In genomic region chr3:116030152-116030788, GRCm38 (mm10) we compare ENCODE assay signal across 17 mouse cellular contexts. TPM values are rescaled to one million over a fixed set of nuclear protein-coding genes. Genes with fewer than 3 reads are reported as not detected.
A peak's percentile ranks its signal among the peaks of the same experiment; 100 is the strongest.
DNase-seq lines count a peak whose midpoint lies in the region; ATAC-seq and TF ChIP-seq lines count a peak whose summit lies in the region.
"Had no signal": no experiment of that assay in that cellular context is flagged by ENCODE, and none has a peak within 500 bp of the region (broad histone marks: within the 10 kb centered on the region; RNA-seq: fewer than 3 reads in every experiment).

No protein-coding gene starts in this region.

- H3K9me3 ChIP-seq in forebrain, embryonic 15.5 days: no peaks in the 10 kb centered on the region
- no peaks in the 10 kb centered on the region for H3K9me3 ChIP-seq in forebrain, embryonic 11.5 days (ENCODE audit: control insufficient read depth, low read length)
- H3K9me3 ChIP-seq in kidney, postnatal 0 days (replicated peaks; ENCODE audit: low read length): no peaks in the 10 kb centered on the region
- H3K9me3 ChIP-seq: embryonic facial prominence, embryonic 15.5 days; hindbrain, embryonic 12.5 days; megakaryocyte, embryonic 14.5 days had no signal

- WGBS in forebrain, embryonic 15.5 days: 73% methylated on average over 11 of the region's 11 CpGs
- WGBS in forebrain, embryonic 11.5 days: 79% methylated on average over 11 of the region's 11 CpGs
- WGBS in kidney, postnatal 0 days: 53% methylated on average over 11 of the region's 11 CpGs

- H3K36me3 ChIP-seq in forebrain, embryonic 15.5 days: 0 out of 2 replicates have a peak, but pooled peaks cover 3% of the 10 kb centered on the region
- H3K36me3 ChIP-seq in forebrain, embryonic 11.5 days (ENCODE audit: control insufficient read depth, insufficient read depth, low read length): no peaks in the 10 kb centered on the region; the same call in 1 of the 2 replicates
- 0 out of 2 replicates have a peak, but pooled peaks cover 6% of the 10 kb centered on the region for H3K36me3 ChIP-seq in kidney, postnatal 0 days (ENCODE audit: insufficient read depth, low read length)
- H3K36me3 ChIP-seq: embryonic facial prominence, embryonic 15.5 days had no signal

- H3K9ac ChIP-seq in forebrain, embryonic 15.5 days (replicated peaks): no peak overlapping the region
- H3K9ac ChIP-seq in forebrain, embryonic 11.5 days (ENCODE audit: low read length): no peak overlapping the region
- H3K9ac ChIP-seq in kidney, postnatal 0 days (ENCODE audit: low read depth, low read length): no peak overlapping the region
- H3K9ac ChIP-seq: embryonic facial prominence, embryonic 15.5 days; hindbrain, embryonic 12.5 days had no signal

- no peak overlapping the region for H3K4me3 ChIP-seq in forebrain, embryonic 15.5 days
- no peak overlapping the region for H3K4me3 ChIP-seq in forebrain, embryonic 11.5 days (ENCODE audit: low read depth, low read length)
- H3K4me3 ChIP-seq in kidney, postnatal 0 days (replicated peaks; ENCODE audit: low read depth, low read length): no peak overlapping the region
- H3K4me3 ChIP-seq: embryonic facial prominence, embryonic 15.5 days; hindbrain, embryonic 12.5 days; megakaryocyte, embryonic 14.5 days had no signal

- no peaks in the 10 kb centered on the region for H3K27me3 ChIP-seq in forebrain, embryonic 15.5 days
- H3K27me3 ChIP-seq in forebrain, embryonic 11.5 days (ENCODE audit: control insufficient read depth, insufficient read depth, low read length): no peaks in the 10 kb centered on the region
- no peaks in the 10 kb centered on the region for H3K27me3 ChIP-seq in kidney, postnatal 0 days (ENCODE audit: insufficient read depth, low read length)
- H3K27me3 ChIP-seq: embryonic facial prominence, embryonic 15.5 days; hindbrain, embryonic 12.5 days had no signal

- H3K4me1 ChIP-seq in forebrain, embryonic 15.5 days: no peaks in the 10 kb centered on the region
- H3K4me1 ChIP-seq in forebrain, embryonic 11.5 days (replicated peaks; ENCODE audit: control insufficient read depth, insufficient read depth, low read length): no peaks in the 10 kb centered on the region
- H3K4me1 ChIP-seq in kidney, postnatal 0 days (replicated peaks; ENCODE audit: insufficient read depth, low read length): no peaks in the 10 kb centered on the region
- H3K4me1 ChIP-seq: embryonic facial prominence, embryonic 15.5 days; hindbrain, embryonic 12.5 days had no signal

- H3K27ac ChIP-seq in forebrain, embryonic 15.5 days (replicated peaks): 0 out of 2 replicates have a peak overlapping the region, but pooled peaks have one; percentile 48
- no peak overlapping the region for H3K27ac ChIP-seq in forebrain, embryonic 11.5 days (ENCODE audit: low read depth, low read length)
- H3K27ac ChIP-seq in kidney, postnatal 0 days: no peak overlapping the region
- H3K27ac ChIP-seq: embryonic facial prominence, embryonic 15.5 days; hindbrain, embryonic 12.5 days had no signal

- ATAC-seq in forebrain, embryonic 15.5 days (replicated peaks): peak; percentile 54
- ATAC-seq in forebrain, embryonic 11.5 days (replicated peaks; ENCODE audit: low FRiP score): no peak
- ATAC-seq in kidney, postnatal 0 days (replicated peaks; ENCODE audit: low FRiP score, low read depth): no peak; the same call in 1 of the 2 replicates
- ATAC-seq in granulocyte monocyte progenitor cell, adult 5-6 weeks (replicated peaks; ENCODE audit: poor library complexity, severe bottlenecking): peak; percentile 58

- DNase-seq in forebrain, embryonic 11.5 days (ENCODE audit: low spot score): no peak
- peak; percentile 18 for DNase-seq in kidney, postnatal 0 days (ENCODE audit: low spot score)
- no peak for DNase-seq in kidney, postnatal 25 days
- peak; percentile 47 for DNase-seq in 416B (ENCODE audit: low read depth)
- no peak for DNase-seq in right cerebral cortex, postnatal 4 days
- DNase-seq in layer of hippocampus, adult 18-20 months (ENCODE audit: low spot score in 2 of 2): no peak
- DNase-seq: cerebellum, adult 18-20 months; gastrocnemius, postnatal 25 days; kidney, adult 8-10 months; thymus, adult 18-20 months had no signal

- TF ChIP-seq CTCF in kidney, postnatal 0 days (IDR thresholded peaks at IDR 0.05; ENCODE audit: low read depth): no peak

- H3K4me2 ChIP-seq in forebrain, embryonic 15.5 days (replicated peaks): no peak overlapping the region
- H3K4me2 ChIP-seq in forebrain, embryonic 11.5 days (ENCODE audit: low read depth, low read length, severe bottlenecking): no peak overlapping the region
- H3K4me2 ChIP-seq in kidney, postnatal 0 days (ENCODE audit: low read length): no peak overlapping the region
- H3K4me2 ChIP-seq: embryonic facial prominence, embryonic 15.5 days; heart, embryonic 11.5 days; hindbrain, embryonic 12.5 days; liver, embryonic 11.5 days had no signal

RNA-seq across cellular contexts. Expression of gene Extl2, which starts 23.0 kb away (rescaled TPM):
- polyA plus RNA-seq in forebrain, embryonic 15.5 days (2015; fragmentation: Nextera tagmentation; extraction: Ambion mirVana): 23.4 and 24.6 TPM in 2 replicates
- polyA plus RNA-seq in forebrain, embryonic 11.5 days (2014; fragmentation: Nextera tagmentation; extraction: Ambion mirVana): 23.4 and 24.5 TPM in 2 replicates
- polyA plus RNA-seq in kidney, postnatal 0 days (2015; fragmentation: Nextera tagmentation; extraction: Ambion mirVana): 25.0 and 25.6 TPM in 2 replicates
- total RNA-seq in granulocyte monocyte progenitor cell, adult 5-6 weeks (2014; fragmentation: Nextera tagmentation): 4.8 and 10.8 TPM in 2 replicates
- total RNA-seq in granulocyte monocyte progenitor cell, adult 5-6 weeks (2017): 14.2 and 16.8 TPM in 2 replicates
- total RNA-seq in layer of hippocampus, adult 18-20 months (2021): 10 to 100 TPM; 66.3 to 67.0 TPM

RNA-seq across cellular contexts. Expression of gene Slc30a7, which starts 23.1 kb away (rescaled TPM):
- 16.6 and 20.7 TPM in 2 replicates for polyA plus RNA-seq in forebrain, embryonic 15.5 days (2015; fragmentation: Nextera tagmentation; extraction: Ambion mirVana)
- polyA plus RNA-seq in forebrain, embryonic 11.5 days (2014; fragmentation: Nextera tagmentation; extraction: Ambion mirVana): 28.0 and 31.0 TPM in 2 replicates
- 23.2 and 29.0 TPM in 2 replicates for polyA plus RNA-seq in kidney, postnatal 0 days (2015; fragmentation: Nextera tagmentation; extraction: Ambion mirVana)
- 28.4 and 29.7 TPM in 2 replicates for total RNA-seq in granulocyte monocyte progenitor cell, adult 5-6 weeks (2014; fragmentation: Nextera tagmentation)
- total RNA-seq in granulocyte monocyte progenitor cell, adult 5-6 weeks (2017): 15.9 and 77.0 TPM in 2 replicates
- total RNA-seq in layer of hippocampus, adult 18-20 months (2021): 10 to 100 TPM; 23.1 to 26.8 TPM

Comparison
In these comparisons a context has a peak if more than half of its experiments do, and no peak if none do; other contexts are left out.
1. ATAC-seq: peak in forebrain, embryonic 15.5 days (single experiment) and granulocyte monocyte progenitor cell, adult 5-6 weeks (single experiment); none in forebrain, embryonic 11.5 days (single experiment) and kidney, postnatal 0 days (single experiment).
2. DNase-seq: peak in kidney, postnatal 0 days (single experiment) and 416B (single experiment); none in forebrain, embryonic 11.5 days (single experiment), kidney, postnatal 25 days (0 of 2), right cerebral cortex, postnatal 4 days (single experiment) and layer of hippocampus, adult 18-20 months (0 of 2).